Mouse (Mus musculus) CH12.LX (cell line): ENCODE measurements around the gene Socs3. TPM values are rescaled to one million over a fixed set of nuclear protein-coding genes. Genes with fewer than 3 reads are reported as not detected.

Source experiments
- DNase-seq: peaks from one replicate; pipeline ENCODE4 v3.0.0-alpha.2; 2013; ENCODE audit errors: extremely low read depth
- H3K27ac ChIP-seq: 2 replicates; pipeline ENCODE4 v1.5.1; 2012; ENCODE audit warnings: low read depth, mild to moderate bottlenecking, control low read depth, moderate library complexity; ENCODE audit not compliant: insufficient read depth
- H3K27me3 ChIP-seq: replicated peaks from 2 replicates; pipeline ENCODE3; 2012; ENCODE audit warnings: inconsistent platforms
- H3K36me3 ChIP-seq, 2 experiments: replicated peaks in 1 of 2; 2 replicates each; pipeline versions ENCODE3 to v1.6.1; 2012; ENCODE audit warnings: inconsistent platforms in 1 of 2, low read length in 1 of 2, mild to moderate bottlenecking in 1 of 2, mixed read lengths in 1 of 2, moderate library complexity in 1 of 2; ENCODE audit not compliant: control insufficient read depth in 1 of 2, insufficient read depth in 1 of 2
- H3K4me1 ChIP-seq, 2 experiments: 2 replicates each; pipeline ENCODE4 v1.6.1; 2012; ENCODE audit warnings: inconsistent platforms in 1 of 2, moderate library complexity in 1 of 2; ENCODE audit not compliant: insufficient read depth in 2 of 2, control insufficient read depth in 1 of 2
- H3K4me2 ChIP-seq: 2 replicates; pipeline ENCODE4 v1.6.1; 2012; ENCODE audit warnings: low read depth, mild to moderate bottlenecking, control low read depth; ENCODE audit not compliant: poor library complexity, insufficient read depth, severe bottlenecking
- H3K4me3 ChIP-seq, 3 experiments: fragments of 150-350 bp in 1 of 3; sonication (generic) in 1 of 3; replicated peaks in 1 of 3; 2 replicates each; pipeline versions ENCODE3 to v1.5.1; 2011 to 2012; ENCODE audit warnings: low read depth in 2 of 3, low read length in 2 of 3, mild to moderate bottlenecking in 2 of 3, moderate library complexity in 2 of 3, control low read depth in 1 of 3, improper control_type of control experiment in 1 of 3, inconsistent platforms in 1 of 3, mixed read lengths in 1 of 3; ENCODE audit not compliant: poor library complexity in 1 of 3
- H3K79me2 ChIP-seq: replicated peaks from 2 replicates; pipeline ENCODE4 v1.6.1; 2012; ENCODE audit warnings: mild to moderate bottlenecking, moderate library complexity; ENCODE audit not compliant: control insufficient read depth, poor library complexity, insufficient read depth, severe bottlenecking; ENCODE audit errors: extremely low read depth
- H3K9ac ChIP-seq: 2 replicates; pipeline ENCODE4 v1.6.1; 2012; ENCODE audit warnings: low read depth, mild to moderate bottlenecking, control low read depth, moderate library complexity; ENCODE audit not compliant: insufficient read depth
- H3K9me3 ChIP-seq: replicated peaks from 2 replicates; pipeline ENCODE3; 2012; ENCODE audit warnings: low read length, inconsistent platforms, mixed read lengths
- CTCF ChIP-seq, 2 experiments: IDR thresholded peaks in 1 of 2; conservative IDR thresholded peaks in 1 of 2; 2 replicates each; pipeline ENCODE4 v1.5.1; 2011 to 2012; ENCODE audit warnings: low read depth in 2 of 2, low read length in 2 of 2, improper control_type of control experiment in 1 of 2, inconsistent platforms in 1 of 2, mild to moderate bottlenecking in 1 of 2, moderate library complexity in 1 of 2
- ELF1 ChIP-seq: IDR thresholded peaks from 2 replicates; pipeline ENCODE4 v1.6.1; 2014; ENCODE audit warnings: low read depth, mild to moderate bottlenecking, inconsistent platforms, low read length, improper control_type of control experiment
- EP300 ChIP-seq: IDR thresholded peaks from 2 replicates; pipeline ENCODE4 v1.6.1; 2011; ENCODE audit warnings: low read length, improper control_type of control experiment
- HCFC1 ChIP-seq: IDR thresholded peaks from 2 replicates; pipeline ENCODE4 v1.6.1; 2012; ENCODE audit warnings: low read depth, mild to moderate bottlenecking, inconsistent platforms, low read length, improper control_type of control experiment
- IRF4 ChIP-seq: IDR thresholded peaks from 2 replicates; pipeline ENCODE4 v1.6.1; 2014; ENCODE audit warnings: low read depth, mild to moderate bottlenecking, inconsistent platforms, low read length, improper control_type of control experiment
- JUN ChIP-seq: IDR thresholded peaks from 2 replicates; pipeline ENCODE4 v1.6.1; 2011; ENCODE audit warnings: low read depth, mild to moderate bottlenecking, low read length, improper control_type of control experiment, moderate library complexity; ENCODE audit not compliant: insufficient read depth
- MAFK ChIP-seq: IDR thresholded peaks from 2 replicates; pipeline ENCODE4 v1.6.1; 2011; ENCODE audit warnings: low read length, improper control_type of control experiment; ENCODE audit not compliant: insufficient replicate concordance
- MAX ChIP-seq: IDR thresholded peaks from 2 replicates; pipeline ENCODE4 v1.6.1; 2011; ENCODE audit warnings: low read length, improper control_type of control experiment
- MAZ ChIP-seq: IDR thresholded peaks from 2 replicates; pipeline ENCODE4 v1.6.1; 2012; ENCODE audit warnings: low read depth, mild to moderate bottlenecking, inconsistent platforms, low read length, improper control_type of control experiment, moderate library complexity
- MEF2A ChIP-seq: IDR thresholded peaks from 2 replicates; pipeline ENCODE4 v1.6.1; 2014; ENCODE audit warnings: low read depth, mild to moderate bottlenecking, inconsistent platforms, low read length, improper control_type of control experiment, borderline replicate concordance
- MXI1 ChIP-seq: IDR thresholded peaks from 2 replicates; pipeline ENCODE4 v1.6.1; 2011; ENCODE audit warnings: mild to moderate bottlenecking, low read depth, low read length, improper control_type of control experiment
- MYC ChIP-seq: IDR thresholded peaks from 2 replicates; pipeline ENCODE4 v1.6.1; 2011; ENCODE audit warnings: low read depth, mild to moderate bottlenecking, improper control_type of control experiment, low read length
- NELFE ChIP-seq: IDR thresholded peaks from 2 replicates; pipeline ENCODE4 v1.6.1; 2011; ENCODE audit warnings: low read depth, low read length, improper control_type of control experiment
- NRF1 ChIP-seq: IDR thresholded peaks from 2 replicates; pipeline ENCODE4 v1.6.1; 2014; ENCODE audit warnings: low read depth, mild to moderate bottlenecking, inconsistent platforms, low read length, improper control_type of control experiment, moderate library complexity
- RCOR1 ChIP-seq: conservative IDR thresholded peaks from 2 replicates; pipeline ENCODE4 v1.6.1; 2012; ENCODE audit warnings: low read depth, mild to moderate bottlenecking, inconsistent platforms, low read length, improper control_type of control experiment
- SMC3 ChIP-seq: IDR thresholded peaks from 2 replicates; pipeline ENCODE4 v1.6.1; 2011; ENCODE audit warnings: low read depth, low read length, improper control_type of control experiment
- TCF12 ChIP-seq: IDR thresholded peaks from 2 replicates; pipeline ENCODE4 v1.6.1; 2014; ENCODE audit warnings: low read depth, mild to moderate bottlenecking, inconsistent platforms, low read length, improper control_type of control experiment
- USF2 ChIP-seq: conservative IDR thresholded peaks from 2 replicates; pipeline ENCODE4 v1.6.1; 2011; ENCODE audit warnings: low read depth, low read length, improper control_type of control experiment
- ZKSCAN1 ChIP-seq: IDR thresholded peaks from 2 replicates; pipeline ENCODE4 v1.6.1; 2012; ENCODE audit warnings: low read depth, inconsistent platforms, low read length, improper control_type of control experiment, borderline replicate concordance
- ZMIZ1 ChIP-seq: IDR thresholded peaks from 2 replicates; pipeline ENCODE4 v1.6.1; 2012; ENCODE audit warnings: low read depth, mild to moderate bottlenecking, inconsistent platforms, low read length, improper control_type of control experiment
- dilution Hi-C: fragments of 300-500 bp; cut with MboI; formaldehyde crosslinking; loops from 2 replicates; pipeline ENCODE4 v1.14.3; 2020; ENCODE audit warnings: low sequenced_read_pairs; ENCODE audit not compliant: extremely low pct_unique_long_range_greater_than_20kb, extremely low pct_ligation_motif_present
- in situ Hi-C: fragments of 300-500 bp; cut with MboI; formaldehyde crosslinking; loops from 3 replicates; pipeline ENCODE4 v1.14.3; 2019; ENCODE audit warnings: low sequenced_read_pairs, low pct_ligation_motif_present, low pct_unique_long_range_greater_than_20kb, mixed read lengths
- polyA plus RNA-seq: library from polyadenylated mRNA; unstranded; fragments of >175 nt; gene quantifications from 2 replicates; pipeline ENCODE4 v1.2.1, GENCODE M21; 2012; ENCODE audit warnings: low read depth; ENCODE audit not compliant: insufficient read length
- total RNA-seq, 2 experiments: library from RNA; depleted of rRNA; stranded (reverse); fragments of 300-350 nt in 1 of 2; fragments of >200 nt in 1 of 2; gene quantifications; 2 replicates each; pipeline ENCODE4 v1.2.3; 2012 to 2014

Socs3 gene
- total and polyA plus RNA-seq, 3 experiments, result 0.83 to 4.7 (median 1.2) TPM

DNA sequence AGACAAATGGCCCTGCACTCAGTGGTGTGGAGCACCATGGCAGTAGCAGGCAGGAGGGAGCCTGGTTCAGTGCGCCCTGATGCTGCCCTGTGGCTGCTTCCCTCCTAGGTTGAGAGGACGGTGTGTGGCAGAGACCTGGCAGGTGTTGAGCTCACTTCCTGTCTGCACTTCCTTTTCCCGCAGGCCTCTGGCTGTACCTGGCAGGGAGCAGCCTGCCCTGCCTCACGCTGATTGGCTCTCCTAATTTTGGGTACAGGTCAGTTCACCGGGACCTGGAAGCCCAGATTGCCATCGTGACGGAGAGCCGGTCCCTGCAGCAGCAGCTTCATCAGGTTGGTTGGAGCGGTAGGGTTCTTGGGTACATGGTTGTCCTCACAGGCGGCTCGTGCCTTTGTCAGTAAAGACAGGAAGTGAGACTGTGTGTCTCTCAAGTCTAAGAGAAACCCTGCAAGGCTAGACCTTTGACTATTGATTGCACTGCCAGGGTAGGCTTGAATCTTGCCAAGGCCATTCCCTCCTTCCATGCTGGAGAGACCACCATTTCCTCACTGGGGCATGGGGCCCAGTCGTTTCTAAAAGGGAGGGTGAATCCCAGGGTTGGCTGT lies 44.6 kb upstream of the Socs3 start:
- TF ChIP-seq ELF1 (peak; percentile 22; the same call in 1 of the 2 replicates), CTCF (conservative IDR thresholded peaks at IDR 0.05 in 1 of 2, IDR thresholded peaks at IDR 0.05 in 1 of 2; ENCODE audit: low read depth in 2 of 2, low read length in 2 of 2) (no peak), RCOR1 (no peak), SMC3 (no peak), ZKSCAN1 (no peak), NELFE (no peak), ZMIZ1 (no peak), MAFK (no peak)
- H3K9me3 ChIP-seq, result peaks cover 4% of the 10 kb centered on the region
- in situ Hi-C loops, result loop anchor here (5.0 kb wide), 1 partner anchor 47 kb away; no protein-coding TSS in a partner anchor
- H3K4me3 ChIP-seq, result no peak overlapping the region
- H3K79me2 ChIP-seq, result peaks cover 18% of the 10 kb centered on the region
- no peaks in the 10 kb centered on the region for H3K27me3 ChIP-seq
- no peak for DNase-seq
- 0 out of 2 replicates have a peak overlapping the region, but pooled peaks have one; percentile 3 for H3K27ac ChIP-seq
- dilution Hi-C loops, result no loop called here
- no peak overlapping the region for H3K9ac ChIP-seq
- peaks cover 8 to 48% of the 10 kb centered on the region in 2 experiments for H3K4me1 ChIP-seq
- no peak overlapping the region for H3K4me2 ChIP-seq
- peaks cover 80 to 98% of the 10 kb centered on the region in 2 experiments for H3K36me3 ChIP-seq

GRCm38 (mm10) chr11:118013339-118013738 lies 43.5 kb upstream of the Socs3 start:
- dilution Hi-C loops (no loop called here), in situ Hi-C loops (loop anchor here (5.0 kb wide), 1 partner anchor 46 kb away; no protein-coding TSS in a partner anchor)
- TF ChIP-seq MYC (no peak), MAX (no peak), TCF12 (no peak), USF2 (no peak), ZMIZ1 (no peak), HCFC1 (no peak), IRF4 (no peak), MEF2A (no peak), MAZ (no peak), NRF1 (no peak), EP300 (no peak), MXI1 (no peak), JUN (no peak), NELFE (no peak)
- Histone ChIP-seq H3K4me2 (no peak overlapping the region), H3K4me3 (no peak overlapping the region), H3K27ac (no peak overlapping the region), H3K27me3 (no peaks in the 10 kb centered on the region), H3K79me2 (peaks cover 29% of the 10 kb centered on the region), H3K9ac (no peak overlapping the region), H3K9me3 (peaks cover 4% of the 10 kb centered on the region), H3K36me3 (peaks cover 82 to 98% of the 10 kb centered on the region in 2 experiments), H3K4me1 (peaks cover 12 to 56% of the 10 kb centered on the region in 2 experiments)
- no peak for DNase-seq
